7 mouse cellular contexts compared by ENCODE assay signal in the genomic region with DNA sequence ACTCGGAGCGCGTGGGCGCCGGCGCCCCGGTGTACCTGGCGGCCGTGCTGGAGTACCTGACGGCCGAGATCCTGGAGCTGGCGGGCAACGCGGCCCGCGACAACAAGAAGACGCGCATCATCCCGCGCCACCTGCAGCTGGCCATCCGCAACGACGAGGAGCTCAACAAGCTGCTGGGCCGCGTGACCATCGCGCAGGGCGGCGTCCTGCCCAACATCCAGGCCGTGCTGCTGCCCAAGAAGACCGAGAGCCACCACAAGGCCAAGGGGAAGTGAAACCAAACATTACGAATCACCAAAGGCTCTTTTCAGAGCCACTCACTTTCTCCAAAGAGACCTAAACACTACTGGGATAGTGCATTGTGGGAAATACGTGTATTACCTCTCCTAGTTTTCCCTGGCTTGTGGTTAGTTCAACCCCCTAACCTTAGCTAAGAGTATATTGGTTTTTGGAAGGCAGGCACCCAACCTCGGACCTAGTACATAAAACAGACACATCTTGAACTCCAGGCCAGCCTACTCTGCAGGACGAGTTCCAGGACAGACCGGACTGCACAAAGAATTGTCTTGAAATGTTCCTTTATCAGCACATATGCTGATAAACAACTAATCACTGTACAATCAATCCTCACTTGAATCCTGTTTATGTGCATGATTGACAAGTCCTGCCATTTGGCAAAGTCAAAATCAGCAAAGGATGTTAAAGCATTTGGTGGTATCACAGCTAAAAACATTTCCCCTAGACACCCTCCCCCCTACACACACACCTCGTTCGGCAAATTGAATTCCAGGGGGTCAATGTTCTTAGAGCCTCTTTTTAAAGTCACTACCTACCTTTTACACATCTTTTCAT. TPM values are rescaled to one million over a fixed set of nuclear protein-coding genes. Genes with fewer than 3 reads are reported as not detected.
DNase-seq lines count a peak whose midpoint lies in the region; ATAC-seq and TF ChIP-seq lines count a peak whose summit lies in the region.
"Not testable (repeated sequence)": the region's sequence is repeated elsewhere in the genome, so short reads cannot be mapped to it uniquely, and the experiment has no call there.

No protein-coding gene starts in this region.

- not testable (repeated sequence) for H3K27me3 ChIP-seq in hindbrain, embryonic 15.5 days; limb, embryonic 10.5 days (ENCODE audit: low read depth, poor library complexity, severe bottlenecking)

- H3K4me2 ChIP-seq in hindbrain, embryonic 15.5 days: peak overlapping the region; percentile 77

- 2% methylated on average over 11 of the region's 38 CpGs for whole genome bisulfite sequencing in hindbrain, embryonic 15.5 days
- under 1% methylated on average over 15 of the region's 38 CpGs for WGBS in limb, embryonic 10.5 days
- under 1% methylated on average over 11 of the region's 38 CpGs for WGBS in olfactory bulb, adult 2 months

- ATAC-seq in hindbrain, embryonic 15.5 days (ENCODE audit: low FRiP score, low read depth): not testable (repeated sequence)
- peak; percentile 30; the same call in 1 of the 2 replicates for ATAC-seq in megakaryocyte, adult 5-6 weeks (ENCODE audit: poor library complexity, severe bottlenecking)

- TF ChIP-seq CTCF in olfactory bulb, adult 2 months (IDR thresholded peaks at IDR 0.05; ENCODE audit: insufficient read depth, low read depth, low read length): not testable (repeated sequence)

- TF ChIP-seq POLR2A in olfactory bulb, adult 2 months (IDR thresholded peaks at IDR 0.05; ENCODE audit: insufficient read depth, low read depth, low read length): peak; percentile 11; the same call in 1 of the 2 replicates

- not testable (repeated sequence) for H3K9me3 ChIP-seq in hindbrain, embryonic 15.5 days; limb, embryonic 10.5 days (replicated peaks)

- H3K36me3 ChIP-seq in hindbrain, embryonic 15.5 days; limb, embryonic 10.5 days: not testable (repeated sequence)

- H3K4me1 ChIP-seq in hindbrain, embryonic 15.5 days (replicated peaks): peaks cover 35% of the 10 kb centered on the region
- H3K4me1 ChIP-seq in limb, embryonic 10.5 days: peaks cover 25% of the 10 kb centered on the region
- H3K4me1 ChIP-seq in olfactory bulb, adult 2 months (ENCODE audit: control insufficient read depth, insufficient read depth, low read length): not testable (repeated sequence)

- DNase-seq in Muller cell, postnatal 12 days (ENCODE audit: inconsistent ontology term): peak; percentile 61
- DNase-seq in embryo, embryonic 10.5 days (ENCODE audit: low spot score): peak; percentile 83
- peak; percentile 13 to 33 for DNase-seq in frontal cortex, postnatal 36 days (ENCODE audit: low spot score in 2 of 2)
- DNase-seq in limb, embryonic 10.5 days (ENCODE audit: low spot score): peak; percentile 69

- peak overlapping the region; percentile 44 for H3K4me3 ChIP-seq in hindbrain, embryonic 15.5 days
- H3K4me3 ChIP-seq in limb, embryonic 10.5 days: peak overlapping the region; percentile 57
- peak overlapping the region; percentile 54 for H3K4me3 ChIP-seq in olfactory bulb, adult 2 months (ENCODE audit: insufficient read depth, low read depth, low read length)

- H3K27ac ChIP-seq in hindbrain, embryonic 15.5 days (replicated peaks): peak overlapping the region; percentile 92
- H3K27ac ChIP-seq in limb, embryonic 10.5 days: peak overlapping the region; percentile 94
- H3K27ac ChIP-seq in olfactory bulb, adult 2 months (ENCODE audit: insufficient read depth, low read depth, low read length): peak overlapping the region; percentile 88

- H3K9ac ChIP-seq in hindbrain, embryonic 15.5 days: peak overlapping the region; percentile 59

RNA-seq across cellular contexts. Expression of a gene that starts 0.5 kb away (rescaled TPM):
- polyA plus RNA-seq in hindbrain, embryonic 15.5 days (2015; fragmentation: Nextera tagmentation; extraction: Ambion mirVana): 6.2 and 7.8 TPM in 2 replicates
- polyA plus RNA-seq in limb, embryonic 10.5 days (2016; fragmentation: Nextera tagmentation; extraction: Ambion mirVana): 19.5 and 28.4 TPM in 2 replicates
- 5.0 and 7.6 TPM in 2 replicates for total RNA-seq in megakaryocyte, adult 5-6 weeks (2015)
- total RNA-seq in megakaryocyte, adult 5-6 weeks (2017): 3,924 and 4,338 TPM in 2 replicates
- not detected in 2 replicates for polyA plus RNA-seq in olfactory bulb, adult 2 months (2012; ENCODE audit: insufficient read depth, insufficient read length, low replicate concordance, missing spikeins)

RNA-seq across cellular contexts. Expression of a gene that starts 0.7 kb away (rescaled TPM):
- polyA plus RNA-seq in hindbrain, embryonic 15.5 days (2015; fragmentation: Nextera tagmentation; extraction: Ambion mirVana): 2.5 and 3.5 TPM in 2 replicates
- polyA plus RNA-seq in limb, embryonic 10.5 days (2016; fragmentation: Nextera tagmentation; extraction: Ambion mirVana): 8.0 and 10.2 TPM in 2 replicates
- 37.0 and 141 TPM in 2 replicates for total RNA-seq in megakaryocyte, adult 5-6 weeks (2015)
- 82.6 and 194 TPM in 2 replicates for total RNA-seq in megakaryocyte, adult 5-6 weeks (2017)
- not detected in 2 replicates for polyA plus RNA-seq in olfactory bulb, adult 2 months (2012; ENCODE audit: insufficient read depth, insufficient read length, low replicate concordance, missing spikeins)

RNA-seq across cellular contexts. Expression of a gene that starts 0.8 kb away (rescaled TPM):
- polyA plus RNA-seq in hindbrain, embryonic 15.5 days (2015; fragmentation: Nextera tagmentation; extraction: Ambion mirVana): not detected in 2 replicates
- polyA plus RNA-seq in limb, embryonic 10.5 days (2016; fragmentation: Nextera tagmentation; extraction: Ambion mirVana): 1.7 and 2.0 TPM in 2 replicates
- total RNA-seq in megakaryocyte, adult 5-6 weeks (2015): 262 and 280 TPM in 2 replicates
- total RNA-seq in megakaryocyte, adult 5-6 weeks (2017): 409 and 426 TPM in 2 replicates
- not detected in 2 replicates for polyA plus RNA-seq in olfactory bulb, adult 2 months (2012; ENCODE audit: insufficient read depth, insufficient read length, low replicate concordance, missing spikeins)

RNA-seq across cellular contexts. Expression of a gene that starts 5.1 kb away (rescaled TPM):
- 0.51 and 1.7 TPM in 2 replicates for polyA plus RNA-seq in hindbrain, embryonic 15.5 days (2015; fragmentation: Nextera tagmentation; extraction: Ambion mirVana)
- 6.8 and 7.9 TPM in 2 replicates for polyA plus RNA-seq in limb, embryonic 10.5 days (2016; fragmentation: Nextera tagmentation; extraction: Ambion mirVana)
- total RNA-seq in megakaryocyte, adult 5-6 weeks (2015): 139 and 162 TPM in 2 replicates
- total RNA-seq in megakaryocyte, adult 5-6 weeks (2017): 615 and 635 TPM in 2 replicates
- polyA plus RNA-seq in olfactory bulb, adult 2 months (2012; ENCODE audit: insufficient read depth, insufficient read length, low replicate concordance, missing spikeins): not detected in 2 replicates

RNA-seq across cellular contexts. Expression of a gene that starts 18.1 kb away (rescaled TPM):
- 0.77 TPM in 1 of 2 replicates, not detected in the other for polyA plus RNA-seq in hindbrain, embryonic 15.5 days (2015; fragmentation: Nextera tagmentation; extraction: Ambion mirVana)
- 0.92 and 1.6 TPM in 2 replicates for polyA plus RNA-seq in limb, embryonic 10.5 days (2016; fragmentation: Nextera tagmentation; extraction: Ambion mirVana)
- total RNA-seq in megakaryocyte, adult 5-6 weeks (2015): 5.8 and 10.7 TPM in 2 replicates
- 595 and 644 TPM in 2 replicates for total RNA-seq in megakaryocyte, adult 5-6 weeks (2017)
- not detected in 2 replicates for polyA plus RNA-seq in olfactory bulb, adult 2 months (2012; ENCODE audit: insufficient read depth, insufficient read length, low replicate concordance, missing spikeins)

Comparison
In these comparisons a context has a peak if more than half of its experiments do, and no peak if none do; other contexts are left out.
1. DNase-seq: peak in every context shown above with its lines; median percentile 83 in embryo, embryonic 10.5 days; 69 in limb, embryonic 10.5 days; 61 in Muller cell, postnatal 12 days; 23 in frontal cortex, postnatal 36 days.